Mouse (Mus musculus) lung, postnatal 25 days (tissue): Measurements from ENCODE around the gene Def8.

Experiments
- DNase-seq: peaks from one replicate; pipeline ENCODE4 v3.0.0; 2022; ENCODE audit warnings: low spot score

The Def8 gene

DNA sequence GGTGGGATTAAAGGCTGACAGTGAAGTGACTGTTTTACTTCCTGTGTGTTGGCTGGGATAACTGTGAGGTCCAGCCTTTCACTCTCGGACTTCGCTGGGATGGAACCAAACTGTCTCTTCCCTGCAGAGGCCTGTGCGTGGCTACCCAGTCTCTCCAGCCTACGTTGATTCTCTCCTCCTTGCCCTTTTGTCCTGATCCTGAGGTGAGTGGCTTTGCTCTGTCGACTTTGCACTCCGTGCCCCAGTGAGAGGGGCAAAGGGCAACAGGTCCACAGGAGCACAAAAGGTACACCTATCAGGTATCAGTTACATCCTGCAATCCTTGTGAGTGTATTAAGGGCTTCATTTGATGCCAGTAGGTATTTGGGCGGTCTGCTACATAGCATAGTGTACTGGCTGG, at the start of gene Def8:
TSS of gene Def8 (plus strand) at position 87 of the 400 bp plus-strand sequence.
- no peak for DNase-seq

DNA sequence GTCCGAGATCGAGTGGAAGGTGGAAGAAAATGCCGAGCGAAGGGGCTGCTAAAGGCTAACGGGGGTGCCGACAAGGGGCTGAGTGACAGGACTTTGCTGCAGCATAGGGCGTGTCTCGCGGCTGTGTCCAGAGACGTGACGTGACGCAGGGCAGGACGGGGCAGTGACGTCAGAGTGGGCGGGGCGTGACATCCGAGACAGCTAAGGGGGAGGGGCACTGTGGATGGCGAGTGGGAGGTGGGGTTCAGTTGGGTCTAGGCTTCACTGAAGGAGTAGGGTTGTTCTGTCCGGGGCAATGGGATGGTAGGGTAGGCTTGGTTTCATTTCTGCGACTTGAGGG, 49.1 kb upstream of the Def8 start:
- DNase-seq: peak; percentile 94

DNA sequence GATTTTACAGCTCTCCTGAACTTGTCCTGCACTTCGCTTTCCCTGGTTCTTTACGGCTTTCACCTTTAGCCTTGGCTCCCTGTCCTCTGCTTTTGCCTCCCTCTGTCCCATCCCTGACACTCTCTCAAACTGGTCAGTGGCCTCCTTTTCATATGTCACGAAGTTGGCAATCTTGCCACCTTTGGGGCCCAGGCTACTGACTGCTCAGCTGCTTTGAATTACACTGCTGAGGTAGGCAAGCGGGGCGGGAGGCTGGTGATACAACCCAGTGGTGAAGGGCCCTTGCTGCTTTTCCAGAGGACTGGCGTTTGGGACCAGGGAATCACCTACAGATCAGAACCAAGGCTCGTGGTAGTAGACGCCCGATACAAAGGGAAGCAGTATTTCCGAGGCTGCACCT, 47.6 kb upstream of the Def8 start:
- DNase-seq: no peak

DNA sequence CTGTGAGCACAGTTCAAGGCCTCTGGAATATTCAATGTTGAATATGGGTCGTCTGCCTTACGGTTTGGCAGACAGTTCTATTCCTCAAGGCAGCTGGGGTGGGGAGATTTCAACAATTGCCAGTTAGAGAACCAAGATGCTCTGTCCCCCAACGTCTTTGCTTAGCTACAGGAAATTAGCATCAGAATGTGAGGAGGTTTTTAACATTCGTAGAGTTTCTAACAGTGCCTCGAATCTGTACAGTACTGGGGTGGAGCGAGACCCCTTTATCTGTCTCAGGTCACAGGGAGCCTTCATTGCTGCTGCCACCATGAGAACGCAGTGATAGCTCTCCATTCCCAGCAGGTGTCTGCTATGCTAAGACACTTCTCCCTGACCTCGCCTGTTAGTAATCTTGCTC, 47.2 kb upstream of the Def8 start:
- DNase-seq: no peak

DNA sequence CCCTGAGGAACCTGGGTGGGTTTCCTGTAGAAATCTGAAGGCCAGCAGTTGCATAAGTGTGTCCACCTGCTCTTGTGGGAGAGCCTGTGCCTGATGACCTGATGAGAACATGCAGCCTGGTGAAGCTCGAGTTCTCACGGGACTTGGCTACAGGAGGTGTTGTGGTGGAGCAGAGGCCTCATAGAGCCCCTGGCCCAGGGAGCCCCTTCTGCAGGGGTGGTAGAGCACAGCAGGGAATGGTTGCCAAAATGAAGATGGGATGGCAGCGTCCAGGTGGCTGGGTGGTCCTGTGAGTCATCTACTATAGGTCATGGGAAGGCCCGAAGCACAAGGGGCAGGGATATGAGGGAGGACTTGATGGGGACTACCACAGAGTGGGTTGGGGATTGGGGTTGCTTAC, 41.6 kb upstream of the Def8 start:
- DNase-seq: no peak

DNA sequence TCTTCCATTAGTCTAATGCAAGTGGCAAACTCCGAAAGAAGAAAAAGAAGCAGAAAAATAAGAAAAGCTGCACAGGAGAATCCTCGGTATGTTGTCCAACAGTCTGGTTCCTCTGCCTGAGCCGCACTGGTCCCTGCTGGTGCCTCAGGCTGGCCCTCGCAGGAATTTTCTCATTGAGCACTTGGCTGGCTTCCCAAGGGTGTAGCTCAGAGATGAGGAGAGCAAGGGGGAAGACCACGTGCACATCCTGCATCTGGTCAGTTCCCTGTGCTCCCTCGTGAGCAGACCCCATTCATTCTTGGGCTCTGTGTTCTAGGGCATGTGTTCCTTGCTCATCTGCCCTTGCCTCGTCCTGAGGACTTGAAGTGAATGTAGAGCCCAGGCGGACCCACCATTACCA, 40.8 kb upstream of the Def8 start:
- DNase-seq: peak; percentile 8

DNA sequence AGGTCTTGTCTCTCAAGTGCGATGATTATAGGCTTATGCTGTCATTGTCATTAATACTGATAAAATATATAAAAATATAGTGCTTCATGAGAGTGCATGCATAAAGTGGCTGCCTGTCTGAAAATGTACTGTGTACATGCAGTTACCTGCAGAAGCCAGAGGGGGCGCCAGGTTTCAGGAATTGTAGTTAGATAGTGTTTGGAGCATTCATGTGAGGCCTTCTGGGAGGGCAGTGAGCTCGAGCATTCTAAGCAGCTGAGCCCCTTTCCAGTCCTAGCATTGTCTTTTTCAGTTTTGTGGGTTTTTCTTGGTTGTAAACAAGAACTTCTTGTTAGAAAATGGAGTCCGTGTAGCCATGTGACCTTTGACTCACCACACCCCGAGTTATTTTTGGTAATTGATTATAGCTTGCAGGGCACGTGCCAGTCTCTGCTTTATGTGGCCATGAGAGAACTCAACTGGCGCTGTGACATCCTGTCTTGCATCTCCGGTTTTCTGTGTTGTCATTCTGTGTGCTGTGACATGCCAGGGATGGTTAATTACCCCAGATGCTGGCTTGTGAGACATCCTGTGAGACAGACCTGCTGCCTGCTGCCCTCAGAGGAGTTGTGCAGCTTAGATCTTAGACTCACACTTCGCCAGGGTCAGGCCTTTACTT, 38.3 kb upstream of the Def8 start:
- DNase-seq: peak; percentile 16

DNA sequence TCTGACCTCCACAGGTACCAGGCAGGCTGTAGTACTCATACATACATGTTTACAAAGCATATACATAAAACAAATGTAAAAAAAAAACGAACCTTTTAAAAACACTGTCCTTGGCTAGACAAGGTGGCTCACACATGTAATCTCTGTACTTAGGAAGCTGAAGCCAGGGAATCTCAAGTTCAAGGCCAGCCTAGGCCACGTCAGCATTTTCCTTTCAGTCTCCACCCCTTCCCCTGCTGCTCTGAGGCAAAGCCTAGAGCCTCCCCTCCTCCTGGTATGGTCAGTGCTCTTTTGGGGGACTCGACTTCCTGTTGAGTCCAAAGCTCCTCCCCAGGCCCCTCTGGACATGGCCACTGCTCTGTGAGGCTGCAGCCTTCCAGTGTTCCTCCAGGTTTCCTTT, 36.3 kb upstream of the Def8 start:
- DNase-seq: no peak

DNA sequence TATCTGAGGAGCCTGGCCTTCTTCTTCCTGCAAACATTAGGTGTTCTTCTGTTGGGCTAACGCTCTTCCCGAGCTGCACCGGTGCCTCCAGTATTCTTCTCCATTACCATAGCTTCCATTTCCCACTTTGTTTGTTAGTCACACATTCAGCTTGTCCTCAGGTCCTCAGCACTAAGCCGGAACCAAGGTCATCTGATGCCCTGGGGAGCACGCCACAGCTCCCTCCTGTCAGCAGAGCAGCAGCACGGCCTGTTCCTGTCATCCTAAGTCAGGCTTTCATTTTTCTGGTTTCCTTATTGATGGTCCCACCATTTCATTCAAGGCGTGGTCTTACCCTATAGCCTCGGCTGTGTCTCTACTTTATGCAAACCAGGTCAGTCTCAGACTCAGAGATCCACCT, 35.5 kb upstream of the Def8 start:
- no peak for DNase-seq

DNA sequence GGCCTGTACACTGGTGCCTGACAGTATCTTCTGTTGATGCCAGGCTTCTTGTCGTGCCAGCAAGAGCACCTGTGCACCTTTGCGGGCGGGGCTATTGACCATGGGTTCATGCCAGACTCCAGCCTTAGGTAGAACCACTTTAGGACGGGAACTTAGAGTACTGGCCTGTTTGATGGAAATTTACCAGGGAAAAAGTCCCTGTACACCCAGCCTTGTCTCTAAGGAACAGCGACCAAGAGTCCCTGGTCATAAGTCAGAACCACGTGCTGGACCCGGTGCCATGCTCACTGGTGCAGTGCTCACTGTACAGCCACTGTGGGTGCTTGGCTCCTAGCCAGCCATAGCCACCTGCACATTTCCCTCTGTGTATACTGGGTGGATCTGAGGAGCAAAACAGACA, 34.3 kb upstream of the Def8 start:
- DNase-seq: peak; percentile 64

DNA sequence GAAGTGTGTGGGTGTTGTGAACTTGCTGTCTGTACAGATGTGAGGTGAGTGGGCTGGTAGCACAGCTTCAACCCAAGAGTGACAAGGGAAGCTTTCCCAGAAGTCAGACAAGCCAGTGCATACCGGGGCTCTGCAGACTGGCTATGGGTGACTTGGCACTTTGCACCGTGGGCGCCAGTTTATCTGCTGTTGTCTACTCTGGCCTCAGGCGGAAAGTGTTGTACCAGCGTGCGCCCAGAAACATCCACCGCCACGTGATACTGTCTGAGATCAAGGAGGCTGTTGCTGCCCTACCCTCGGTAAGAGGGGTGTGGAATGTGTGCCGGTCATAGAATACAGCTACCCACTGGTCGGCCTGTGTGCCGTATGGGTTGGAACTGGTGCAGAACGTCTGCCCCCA, 25.0 kb upstream of the Def8 start:
- DNase-seq: no peak

DNA sequence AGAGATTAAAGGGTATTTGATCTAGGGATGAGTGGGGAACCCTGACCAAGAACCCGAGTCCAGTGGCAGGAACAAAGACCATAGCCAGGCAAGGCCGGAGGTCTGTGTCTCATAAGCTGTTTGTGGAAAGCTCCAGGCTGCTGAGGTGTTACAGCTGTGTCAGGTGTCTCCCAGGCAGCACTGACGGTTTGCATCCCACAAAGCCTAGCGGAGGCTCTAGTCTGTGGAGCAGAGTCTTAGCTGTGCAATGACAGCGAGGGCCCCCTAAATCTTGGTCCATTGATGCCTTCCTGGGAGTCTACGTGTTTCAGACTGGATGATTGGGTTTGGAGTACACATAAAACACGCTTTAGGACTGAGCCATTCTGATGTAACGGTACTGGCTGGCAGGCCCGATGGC, 21.4 kb upstream of the Def8 start:
- no peak for DNase-seq

DNA sequence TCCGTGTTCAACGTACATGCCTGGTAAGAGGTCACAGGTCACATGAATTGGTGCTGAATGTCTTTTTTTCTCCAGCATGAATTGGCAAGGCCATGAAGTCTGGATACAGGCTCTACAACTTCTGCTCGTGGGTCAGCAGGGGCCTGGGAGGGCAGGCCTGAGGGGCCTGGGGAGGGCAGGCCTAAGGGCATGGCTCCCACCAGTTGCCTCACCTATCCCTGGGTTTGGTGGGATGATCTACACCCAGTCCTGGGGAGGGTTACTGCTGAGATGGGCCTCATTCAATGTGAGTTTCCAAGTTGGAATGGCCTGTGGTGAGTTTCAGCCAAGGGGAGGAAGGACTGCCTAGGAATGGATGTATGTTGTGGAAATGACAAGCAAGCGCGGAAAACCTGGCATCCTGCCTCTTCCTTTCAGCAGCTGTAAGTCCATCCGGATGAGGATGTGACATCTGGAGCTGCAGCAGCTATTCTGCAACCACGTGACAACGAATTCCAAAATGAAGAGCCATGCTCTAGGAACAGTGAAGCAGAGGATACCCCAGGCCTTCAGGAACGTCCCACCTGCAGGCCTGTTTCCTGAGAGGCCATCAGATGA, 20.5 kb upstream of the Def8 start:
- DNase-seq: no peak

DNA sequence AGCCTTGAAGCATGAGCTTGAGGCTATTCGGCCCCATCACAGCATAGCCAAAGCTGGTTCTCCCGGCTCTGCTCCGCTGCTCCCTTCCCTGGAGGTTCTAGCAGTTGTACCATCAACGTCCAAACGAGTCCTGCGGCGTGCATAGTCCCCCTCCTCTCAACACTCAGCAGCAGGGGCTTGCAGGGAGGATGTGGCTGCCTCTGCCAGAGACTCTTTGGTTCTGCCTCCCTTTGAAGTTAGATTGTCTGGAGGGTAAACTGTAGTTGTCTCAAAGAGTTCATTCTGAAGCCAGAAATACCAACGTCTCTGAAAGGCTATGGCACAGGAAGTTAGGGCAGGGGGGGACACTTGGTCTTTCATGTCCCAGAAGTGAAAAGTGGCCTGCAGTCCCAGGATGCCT, 18.8 kb upstream of the Def8 start:
- no peak for DNase-seq

DNA sequence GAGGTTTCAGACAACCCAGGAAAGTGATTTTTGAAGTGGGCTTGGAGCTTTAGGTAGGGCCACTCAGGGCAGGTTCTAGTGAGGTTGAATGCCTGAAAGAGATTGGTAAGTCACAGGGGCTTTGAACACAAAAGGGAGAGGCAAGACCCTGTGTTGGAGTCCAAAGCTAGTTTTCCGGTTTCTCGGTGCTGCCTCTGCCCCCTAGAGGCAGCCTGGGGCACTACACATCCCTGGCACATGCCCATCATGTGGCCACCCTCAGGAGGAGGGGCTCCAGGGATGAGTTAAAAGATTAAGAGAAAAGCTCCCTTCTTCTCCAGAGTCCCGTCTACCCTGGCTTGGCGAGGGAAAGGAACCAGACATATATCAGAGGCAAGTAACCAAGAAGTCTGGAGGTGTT, 16.5 kb upstream of the Def8 start, which contains the start of gene Mc1r:
TSS of gene Mc1r (plus strand) at position 322 of the 400 bp plus-strand sequence.
- DNase-seq: peak; percentile 48

DNA sequence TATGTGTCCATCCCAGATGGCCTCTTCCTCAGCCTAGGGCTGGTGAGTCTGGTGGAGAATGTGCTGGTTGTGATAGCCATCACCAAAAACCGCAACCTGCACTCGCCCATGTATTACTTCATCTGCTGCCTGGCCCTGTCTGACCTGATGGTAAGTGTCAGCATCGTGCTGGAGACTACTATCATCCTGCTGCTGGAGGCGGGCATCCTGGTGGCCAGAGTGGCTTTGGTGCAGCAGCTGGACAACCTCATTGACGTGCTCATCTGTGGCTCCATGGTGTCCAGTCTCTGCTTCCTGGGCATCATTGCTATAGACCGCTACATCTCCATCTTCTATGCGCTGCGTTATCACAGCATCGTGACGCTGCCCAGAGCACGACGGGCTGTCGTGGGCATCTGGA, 15.7 kb upstream of the Def8 start:
- DNase-seq: no peak

DNA sequence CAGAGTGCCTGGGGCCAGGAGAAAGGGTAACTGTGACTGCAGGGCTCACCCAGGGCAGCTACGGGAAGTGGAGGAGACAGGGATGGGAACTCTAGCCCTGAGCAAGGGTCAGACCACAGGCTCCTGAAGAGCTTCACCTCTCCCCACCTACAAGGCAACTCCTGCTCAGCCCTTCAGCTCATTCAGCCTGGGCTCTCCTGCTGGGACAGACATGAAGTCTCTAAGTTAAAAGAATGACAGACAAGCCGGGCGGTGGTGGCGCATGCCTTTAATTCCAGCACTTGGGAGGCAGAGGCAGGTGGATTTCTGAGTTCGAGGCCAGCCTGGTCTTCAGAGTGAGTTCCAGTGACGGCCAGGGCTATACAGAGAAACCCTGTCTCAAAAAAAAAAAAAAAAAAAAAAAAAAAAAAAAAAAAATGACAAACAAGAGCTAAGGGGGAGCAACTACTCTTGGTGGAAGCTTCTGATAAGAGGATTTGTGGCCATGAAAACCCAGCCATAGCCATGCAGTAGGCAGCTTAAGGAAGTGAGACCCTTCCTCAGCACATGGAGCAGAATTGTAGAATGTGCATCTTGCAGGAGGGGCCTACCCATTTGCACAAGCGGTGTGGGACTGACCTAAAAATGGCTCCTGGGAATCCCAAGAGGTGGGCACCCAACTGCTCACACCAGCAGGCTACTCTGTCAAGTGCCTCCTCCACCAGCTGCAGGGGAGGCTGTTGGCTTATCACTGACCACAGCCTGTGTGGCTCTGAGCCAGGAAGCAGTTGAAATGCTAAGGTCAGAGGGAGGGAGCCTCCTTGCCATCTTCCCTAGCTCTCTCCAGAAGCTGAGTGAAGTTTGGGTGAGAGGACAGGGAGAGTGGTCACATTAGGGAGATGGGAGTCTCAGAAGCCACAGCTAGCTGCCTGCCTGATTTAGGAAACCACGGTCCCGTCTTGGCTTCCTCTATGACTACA, 14.5 kb upstream of the Def8 start:
- DNase-seq: no peak

DNA sequence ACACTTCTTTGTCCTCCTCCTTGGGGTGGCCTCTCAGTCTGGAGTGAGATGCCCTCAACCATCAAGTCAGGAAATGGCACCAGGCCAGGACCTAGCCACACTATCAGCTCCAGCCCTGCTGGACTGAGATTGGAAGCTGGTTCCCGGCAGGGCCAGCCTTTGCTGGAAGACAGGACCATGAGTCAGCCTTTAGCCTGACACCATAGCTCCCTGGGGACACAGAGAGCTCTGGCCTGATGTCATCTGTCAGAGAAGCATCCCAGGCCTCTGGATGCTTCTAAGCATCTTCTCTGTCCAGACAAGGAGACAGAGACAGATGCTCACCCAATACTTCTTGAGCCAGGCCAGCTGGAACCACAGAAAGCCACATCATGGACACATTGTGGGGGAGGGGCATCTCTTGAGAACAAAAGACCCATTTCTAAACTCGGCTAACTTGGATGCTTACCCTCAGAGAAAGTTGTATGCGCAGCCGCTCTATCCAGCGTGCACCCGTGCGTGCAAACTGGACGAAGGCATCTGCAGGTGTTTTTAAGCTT, 13.2 kb upstream of the Def8 start:
- no peak for DNase-seq

DNA sequence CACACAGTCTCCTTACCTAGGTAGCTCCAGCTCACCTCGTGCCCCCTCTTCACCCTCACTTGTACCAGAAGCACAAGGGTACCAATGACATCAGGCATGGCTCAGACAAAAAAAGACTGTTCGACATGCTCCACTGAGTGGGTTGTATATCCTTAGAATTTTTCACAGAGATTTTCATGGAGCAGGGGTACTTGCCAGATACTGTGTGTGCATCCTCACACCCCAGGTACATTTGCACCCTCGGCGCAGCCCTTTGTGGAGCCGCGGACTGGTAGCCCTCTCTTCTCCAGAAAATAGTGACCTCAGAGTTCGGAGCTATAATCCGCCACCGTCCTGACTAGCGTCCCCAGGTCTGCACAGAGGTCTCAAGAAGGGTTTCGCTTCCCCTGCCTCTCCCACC, 12.5 kb upstream of the Def8 start:
- no peak for DNase-seq

DNA sequence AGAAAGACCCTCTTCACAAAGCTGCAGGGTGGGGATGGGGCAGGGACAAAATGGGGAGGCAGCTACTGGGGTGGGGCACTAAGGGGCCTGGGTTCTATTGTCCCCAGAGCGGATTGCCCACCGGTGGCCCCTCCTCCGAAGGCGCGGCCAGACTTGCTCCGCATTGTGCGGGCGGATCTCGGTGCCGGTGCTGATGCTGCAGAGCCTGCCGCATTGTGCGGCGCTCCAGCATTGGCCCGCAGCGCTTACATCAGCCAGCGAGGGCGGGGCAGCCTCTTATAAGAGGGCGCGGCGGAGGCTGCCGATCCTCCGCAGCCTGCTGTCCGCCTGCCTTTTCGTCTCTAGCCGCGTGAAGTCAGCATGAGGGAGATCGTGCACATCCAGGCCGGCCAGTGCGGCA, 12.1 kb upstream of the Def8 start, which contains the start of gene Tubb3:
TSS of gene Tubb3 (plus strand) at position 179 of the 400 bp plus-strand sequence.
- no peak for DNase-seq

DNA sequence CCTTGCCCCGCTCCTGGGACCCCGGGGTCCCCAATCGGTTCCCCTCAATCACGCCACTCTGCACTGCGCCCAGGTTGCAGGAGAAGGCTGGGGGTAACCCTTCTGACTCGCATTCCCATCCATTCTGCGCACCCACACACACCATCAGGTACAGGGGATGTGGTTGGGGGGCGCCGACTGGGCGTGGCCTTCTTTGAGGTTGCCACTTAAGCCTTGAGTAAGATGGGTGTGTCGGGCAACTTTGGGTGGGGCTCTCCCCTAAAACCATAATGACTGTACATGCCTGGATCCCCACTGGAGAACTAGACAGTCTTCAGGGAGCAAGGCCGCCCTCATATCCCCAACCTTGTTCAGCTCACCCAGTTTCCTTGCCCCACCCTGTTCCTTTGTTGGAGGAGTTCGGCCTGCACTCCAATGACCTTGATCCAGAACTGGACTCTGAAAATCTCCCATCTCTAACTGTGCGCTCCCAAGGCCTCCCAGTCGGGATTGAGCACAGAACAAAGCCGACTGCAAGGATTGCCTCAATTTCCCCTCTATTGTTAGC, 11.5 kb upstream of the Def8 start:
- DNase-seq: no peak

DNA sequence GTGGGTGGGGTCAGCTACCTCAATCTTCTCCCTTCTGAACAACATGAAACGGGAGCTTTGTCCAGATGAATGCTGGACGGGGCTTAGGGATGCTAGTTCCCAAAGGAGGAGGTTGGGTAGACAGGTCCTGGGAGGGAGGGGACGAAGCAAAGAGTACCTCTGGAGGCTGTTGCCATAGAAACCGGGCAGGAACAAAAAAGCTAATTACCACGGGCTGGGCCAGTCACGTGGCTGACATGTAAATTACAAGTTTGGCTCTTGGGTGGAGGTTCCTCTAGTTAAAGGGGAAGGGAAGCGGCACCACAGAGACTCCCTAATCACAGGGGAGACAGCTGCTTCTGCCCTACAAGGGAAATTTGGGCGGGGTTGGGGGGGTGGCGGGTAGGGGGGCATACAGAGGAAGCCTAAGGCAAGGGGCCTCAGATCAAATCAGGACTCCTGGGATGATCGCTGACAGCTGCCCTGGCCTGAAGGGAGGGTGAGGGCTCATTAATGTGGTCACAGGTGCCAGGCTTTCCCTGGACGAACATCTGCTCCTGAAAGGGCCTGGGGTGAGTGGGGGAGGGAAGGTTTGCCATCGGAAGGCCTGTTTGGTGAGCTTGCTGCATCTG, 10.7 kb upstream of the Def8 start:
- no peak for DNase-seq
